Mouse (Mus musculus) MEL (cell line): ENCODE data around the gene Kctd11. TPM values are rescaled to one million over a fixed set of nuclear protein-coding genes. Genes with fewer than 3 reads are reported as not detected.

ENCODE experiments used
- DNase-seq: peaks from one replicate; pipeline ENCODE4 v3.0.0; 2011; ENCODE audit warnings: low read depth, low spot score
- H3K27ac ChIP-seq: 2 replicates; pipeline ENCODE4 v1.5.1; 2012; ENCODE audit warnings: low read depth, mild to moderate bottlenecking, control low read depth, low read length, moderate library complexity; ENCODE audit not compliant: control insufficient read depth
- H3K27me3 ChIP-seq, 2 experiments: fragments of 150-350 bp in 1 of 2; sonication (generic) in 1 of 2; 2 replicates each; pipeline ENCODE4 v1.6.1; 2012; ENCODE audit warnings: low read length in 2 of 2, mild to moderate bottlenecking in 2 of 2, improper control_type of control experiment in 1 of 2, moderate library complexity in 1 of 2; ENCODE audit not compliant: insufficient read depth in 2 of 2, control insufficient read depth in 1 of 2
- H3K36me3 ChIP-seq, 2 experiments: 2 replicates each; pipeline ENCODE4 v1.6.1; 2012 to 2014; ENCODE audit warnings: low read length in 2 of 2, improper control_type of control experiment in 1 of 2, inconsistent platforms in 1 of 2, mild to moderate bottlenecking in 1 of 2; ENCODE audit not compliant: insufficient read depth in 2 of 2, control insufficient read depth in 1 of 2
- H3K4me1 ChIP-seq, 2 experiments: fragments of 150-350 bp in 1 of 2; sonication (generic) in 1 of 2; 2 replicates each; pipeline ENCODE4 v1.6.1; 2012; ENCODE audit warnings: low read length in 2 of 2, improper control_type of control experiment in 1 of 2, mild to moderate bottlenecking in 1 of 2; ENCODE audit not compliant: insufficient read depth in 2 of 2, control insufficient read depth in 1 of 2
- H3K4me3 ChIP-seq, 2 experiments: fragments of 150-350 bp in 1 of 2; sonication (generic) in 1 of 2; 2 replicates each; pipeline ENCODE4 v1.5.1; 2012; ENCODE audit warnings: low read depth in 2 of 2, low read length in 2 of 2, mild to moderate bottlenecking in 2 of 2, moderate library complexity in 2 of 2, control low read depth in 1 of 2, improper control_type of control experiment in 1 of 2; ENCODE audit not compliant: control insufficient read depth in 1 of 2, insufficient read depth in 1 of 2
- H3K79me2 ChIP-seq: 2 replicates; pipeline ENCODE4 v1.6.1; 2012; ENCODE audit warnings: mild to moderate bottlenecking, low read length, moderate library complexity; ENCODE audit not compliant: control insufficient read depth, poor library complexity, insufficient read depth
- H3K9ac ChIP-seq: 2 replicates; pipeline ENCODE4 v1.6.1; 2012; ENCODE audit warnings: low read depth, mild to moderate bottlenecking, control low read depth, low read length, moderate library complexity; ENCODE audit not compliant: control insufficient read depth, poor library complexity, severe bottlenecking
- H3K9me3 ChIP-seq: fragments of 150-350 bp; sonication (generic); replicated peaks from 2 replicates; pipeline ENCODE4 v1.6.1; 2012; ENCODE audit warnings: mild to moderate bottlenecking, low read length, improper control_type of control experiment, moderate library complexity; ENCODE audit not compliant: insufficient read depth
- CHD2 ChIP-seq: IDR thresholded peaks from 2 replicates; pipeline ENCODE4 v1.6.1; 2011; ENCODE audit warnings: low read length, improper control_type of control experiment
- E2F4 ChIP-seq: IDR thresholded peaks from 2 replicates; pipeline ENCODE4 v1.6.1; 2011; ENCODE audit warnings: low read depth, low read length, improper control_type of control experiment, borderline replicate concordance
- JUND ChIP-seq: IDR thresholded peaks from 2 replicates; pipeline ENCODE4 v1.6.1; 2011; ENCODE audit warnings: low read depth, mild to moderate bottlenecking, improper control_type of control experiment, low read length
- KAT2A ChIP-seq: conservative IDR thresholded peaks from 2 replicates; pipeline ENCODE4 v1.6.1; 2012; ENCODE audit warnings: low read depth, low read length, improper control_type of control experiment, inconsistent platforms
- MAX ChIP-seq: IDR thresholded peaks from 2 replicates; pipeline ENCODE4 v1.6.1; 2011; ENCODE audit warnings: low read length, improper control_type of control experiment
- MAZ ChIP-seq: IDR thresholded peaks from 2 replicates; pipeline ENCODE4 v1.6.1; 2012; ENCODE audit warnings: low read depth, mild to moderate bottlenecking, inconsistent platforms, low read length, improper control_type of control experiment
- MEF2A ChIP-seq: IDR thresholded peaks from 2 replicates; pipeline ENCODE4 v1.6.1; 2014; ENCODE audit warnings: low read depth, mild to moderate bottlenecking, inconsistent platforms, low read length, improper control_type of control experiment; ENCODE audit not compliant: poor library complexity, insufficient replicate concordance, severe bottlenecking; ENCODE audit errors: extremely low read depth
- MXI1 ChIP-seq: IDR thresholded peaks from 2 replicates; pipeline ENCODE4 v1.6.1; 2011; ENCODE audit warnings: mild to moderate bottlenecking, low read depth, low read length, improper control_type of control experiment
- NRF1 ChIP-seq: IDR thresholded peaks from 2 replicates; pipeline ENCODE4 v1.6.1; 2014; ENCODE audit warnings: low read depth, mild to moderate bottlenecking, inconsistent platforms, low read length, improper control_type of control experiment, moderate library complexity; ENCODE audit not compliant: poor library complexity, insufficient read depth, severe bottlenecking
- RAD21 ChIP-seq: IDR thresholded peaks from 2 replicates; pipeline ENCODE4 v1.6.1; 2011; ENCODE audit warnings: mild to moderate bottlenecking, low read depth, low read length, improper control_type of control experiment
- SIN3A ChIP-seq: IDR thresholded peaks from 2 replicates; pipeline ENCODE4 v1.6.1; 2012; ENCODE audit warnings: low read length, improper control_type of control experiment, inconsistent platforms
- UBTF ChIP-seq: IDR thresholded peaks from 2 replicates; pipeline ENCODE4 v1.6.1; 2012; ENCODE audit warnings: low read depth, mild to moderate bottlenecking, inconsistent platforms, low read length, improper control_type of control experiment, moderate library complexity, borderline replicate concordance; ENCODE audit not compliant: insufficient read depth
- USF1 ChIP-seq: IDR thresholded peaks from 2 replicates; pipeline ENCODE4 v1.6.1; 2014; ENCODE audit warnings: low read depth, mild to moderate bottlenecking, inconsistent platforms, low read length, improper control_type of control experiment, moderate library complexity
- ZMIZ1 ChIP-seq: IDR thresholded peaks from 2 replicates; pipeline ENCODE4 v1.6.1; 2012; ENCODE audit warnings: low read depth, mild to moderate bottlenecking, inconsistent platforms, low read length, improper control_type of control experiment, moderate library complexity
- polyA plus RNA-seq, 2 experiments: library from polyadenylated mRNA; stranded (reverse) in 1 of 2; unstranded in 1 of 2; fragments of >175 nt in 1 of 2; fragments of >200 nt in 1 of 2; gene quantifications; 2 replicates each; pipeline versions ENCODE4 v1.2.1 to v1.2.4; 2012; ENCODE audit warnings: low replicate concordance in 2 of 2, low read depth in 1 of 2; ENCODE audit not compliant: insufficient read length in 2 of 2, insufficient read depth in 1 of 2, missing spikeins in 1 of 2
- total RNA-seq: library from RNA; depleted of rRNA; stranded (reverse); fragments of 300-350 nt; gene quantifications from 2 replicates; pipeline ENCODE4 v1.2.3, GENCODE M21; 2012

Kctd11 gene
- total and polyA plus RNA-seq, 3 experiments: 0.19 to 0.49 TPM; not detected in 1

DNA sequence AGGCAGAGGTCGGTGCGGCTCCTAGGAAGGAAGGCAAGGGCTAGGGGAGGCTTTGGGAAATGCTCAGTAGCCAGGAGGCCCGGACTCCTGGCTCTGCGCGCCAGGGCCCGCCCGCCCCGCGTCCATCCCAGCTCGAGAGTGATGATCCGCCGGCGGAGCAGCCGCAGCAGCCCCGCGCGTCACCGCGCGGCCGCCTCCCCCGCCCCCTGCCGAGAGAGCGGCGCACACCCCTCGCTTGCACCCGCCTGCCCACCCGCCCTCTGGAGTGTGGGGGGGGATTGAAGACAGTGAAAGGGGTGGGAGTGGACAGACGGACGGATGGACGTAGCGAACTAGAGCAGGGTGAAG lies 43.6 kb downstream of the Kctd11 start, which contains the start of gene Nlgn2 (continued):
- TF ChIP-seq JUND (no peak), MEF2A (no peak), USF1 (no peak), MXI1 (no peak), KAT2A (no peak), E2F4 (no peak), CHD2 (no peak), ZMIZ1 (0 out of 2 replicates have a peak, but pooled peaks have one; percentile 48), RAD21 (no peak), MAX (no peak)

DNA sequence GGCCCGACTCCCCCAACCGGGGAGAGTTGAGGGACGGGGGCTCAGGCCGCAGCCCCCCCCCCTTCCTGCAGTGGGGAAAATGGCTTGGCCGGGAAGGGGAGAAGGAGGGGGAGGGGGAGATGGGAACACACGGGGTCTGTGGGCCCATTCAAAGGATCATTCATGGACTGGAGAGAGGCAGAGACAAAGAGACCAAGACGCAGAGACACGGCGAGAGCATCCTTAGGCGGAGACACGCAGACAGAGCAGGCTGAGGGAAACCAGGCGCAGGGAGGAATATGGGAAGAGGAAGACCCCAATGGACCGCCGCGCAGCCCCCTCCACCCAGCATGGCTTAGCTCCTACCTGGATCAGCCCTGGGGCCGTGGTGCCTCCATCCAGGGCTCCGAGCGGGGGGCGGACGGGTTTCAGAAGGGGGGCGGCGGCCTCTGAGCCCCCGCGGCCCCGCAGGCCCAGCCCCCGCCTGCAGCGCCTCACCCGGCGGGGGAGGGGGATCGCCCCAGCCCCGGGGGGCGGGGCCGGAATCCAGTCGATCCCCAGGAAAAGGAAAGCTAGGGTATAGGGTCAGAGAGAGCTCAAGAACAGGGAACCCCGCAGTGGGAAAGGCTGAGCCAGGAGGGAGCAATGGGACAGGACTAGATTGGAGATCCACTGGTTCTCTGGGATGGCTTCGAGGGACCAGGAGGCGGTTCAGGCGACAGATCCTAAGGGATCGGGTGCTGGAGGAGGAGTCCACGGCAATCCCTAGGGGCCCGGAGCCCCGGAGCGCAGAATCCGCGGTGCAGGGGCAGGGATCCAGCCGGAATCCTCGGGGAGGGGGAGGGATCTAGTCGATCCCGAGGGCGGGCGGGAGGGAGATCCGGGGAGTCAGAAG lies 44.3 kb downstream of the Kctd11 start:
- Histone ChIP-seq H3K9me3 (no peaks in the 10 kb centered on the region), H3K27me3 (no peaks in the 10 kb centered on the region; a peak in 1 of 4 replicates), H3K79me2 (peaks cover 1% of the 10 kb centered on the region; the same call in 1 of the 2 replicates), H3K36me3 (peaks cover 0 to 14% of the 10 kb centered on the region in 2 experiments; a peak in 2 of 4 replicates), H3K4me1 (peaks cover 10 to 28% of the 10 kb centered on the region in 2 experiments), H3K4me3 (peak overlapping the region; percentile 60 to 97), H3K27ac (no peak overlapping the region), H3K9ac (peak overlapping the region; percentile 67)
- TF ChIP-seq NRF1: no peak
- peak; percentile 64; the same call in 1 of the 2 replicates for TF ChIP-seq MAZ
- 0 out of 2 replicates have a peak, but pooled peaks have one; percentile 56 for TF ChIP-seq UBTF
- DNase-seq: peak; percentile 41

DNA sequence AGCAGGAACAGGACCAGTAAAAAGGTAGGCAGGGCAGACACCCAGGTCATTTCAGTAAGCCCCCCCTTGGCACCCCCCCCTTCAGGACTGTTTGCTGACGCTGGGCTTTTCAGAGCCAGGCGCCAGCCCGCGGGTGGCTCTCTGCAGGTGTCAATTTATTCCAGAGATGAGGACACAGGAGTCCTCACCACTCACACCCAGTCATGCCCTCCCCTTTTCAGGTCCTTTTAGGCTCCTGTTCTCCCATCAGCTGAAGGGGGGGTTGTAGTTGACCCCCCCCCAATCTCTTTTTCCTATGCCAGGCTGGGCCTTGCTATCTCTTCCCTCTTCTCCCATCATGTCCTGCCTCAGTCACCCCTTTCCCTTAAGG lies 45.3 kb downstream of the Kctd11 start:
- Histone ChIP-seq H3K27ac (no peak overlapping the region), H3K9me3 (no peaks in the 10 kb centered on the region), H3K4me1 (peaks cover 10 to 28% of the 10 kb centered on the region in 2 experiments), H3K79me2 (peaks cover 1% of the 10 kb centered on the region; the same call in 1 of the 2 replicates), H3K4me3 (no peak overlapping the region), H3K36me3 (peaks cover 0 to 14% of the 10 kb centered on the region in 2 experiments; a peak in 2 of 4 replicates), H3K27me3 (no peaks in the 10 kb centered on the region; a peak in 1 of 4 replicates), H3K9ac (no peak overlapping the region)
- no peak for DNase-seq
- TF ChIP-seq SIN3A (peak; percentile 18; the same call in 1 of the 2 replicates), USF1 (no peak)
- TF ChIP-seq, all 39 proteins: peak for 1
